15 mouse cellular contexts compared by ENCODE assay signal in the genomic region with DNA sequence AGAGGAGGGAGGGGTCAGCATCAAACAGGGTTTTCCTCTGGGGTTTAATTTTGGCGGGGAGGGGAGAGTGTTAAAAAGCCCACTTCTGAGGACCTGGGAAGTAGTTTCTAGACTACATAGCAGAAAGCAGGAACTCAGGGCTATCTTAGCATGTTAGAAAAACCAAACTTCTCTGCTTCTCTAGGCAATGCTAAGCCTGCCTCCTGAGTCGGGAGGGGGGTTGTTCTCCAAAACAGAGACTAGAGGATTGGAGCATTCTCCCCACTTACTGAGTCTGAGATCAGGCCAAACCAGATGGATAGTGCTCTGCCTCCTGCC. TPM values are rescaled to one million over a fixed set of nuclear protein-coding genes. Genes with fewer than 3 reads are reported as not detected.
A peak's percentile ranks its signal among the peaks of the same experiment; 100 is the strongest.
DNase-seq lines count a peak whose midpoint lies in the region; ATAC-seq and TF ChIP-seq lines count a peak whose summit lies in the region.
"Had no signal": no experiment of that assay in that cellular context is flagged by ENCODE, and none has a peak within 500 bp of the region (broad histone marks: within the 10 kb centered on the region; RNA-seq: fewer than 3 reads in every experiment).

No protein-coding gene starts in this region.

- WGBS in heart, embryonic 11.5 days (ENCODE audit: insufficient replicate concordance), result 6% methylated on average over 2 of the region's 2 CpGs
- WGBS in lung, embryonic 14.5 days, result 17% methylated on average over 2 of the region's 2 CpGs
- WGBS in embryonic facial prominence, embryonic 14.5 days, result 11% methylated on average over 2 of the region's 2 CpGs
- WGBS in neural tube, embryonic 13.5 days, result 21% methylated on average over 2 of the region's 2 CpGs

- peaks cover 57% of the 10 kb centered on the region for H3K27me3 ChIP-seq in heart, embryonic 11.5 days (ENCODE audit: control insufficient read depth, insufficient read depth, low read length)
- H3K27me3 ChIP-seq in lung, embryonic 14.5 days (ENCODE audit: insufficient read depth, low read length), result peaks cover 58% of the 10 kb centered on the region
- peaks cover 67% of the 10 kb centered on the region for H3K27me3 ChIP-seq in embryonic facial prominence, embryonic 14.5 days (replicated peaks; ENCODE audit: control insufficient read depth, insufficient read depth, low read length)
- peaks cover 72% of the 10 kb centered on the region for H3K27me3 ChIP-seq in neural tube, embryonic 13.5 days

- H3K9ac ChIP-seq in heart, embryonic 11.5 days (ENCODE audit: low read depth, low read length), result no peak overlapping the region
- peak overlapping the region; percentile 56; the same call in 1 of the 2 replicates for H3K9ac ChIP-seq in lung, embryonic 14.5 days
- H3K9ac ChIP-seq in embryonic facial prominence, embryonic 14.5 days (ENCODE audit: low read depth, low read length), result no peak overlapping the region
- H3K9ac ChIP-seq in neural tube, embryonic 13.5 days, result no peak overlapping the region

- H3K27ac ChIP-seq in heart, embryonic 11.5 days (ENCODE audit: low read depth, low read length), result no peak overlapping the region
- H3K27ac ChIP-seq in lung, embryonic 14.5 days (ENCODE audit: low read depth), result no peak overlapping the region
- no peak overlapping the region for H3K27ac ChIP-seq in embryonic facial prominence, embryonic 14.5 days (replicated peaks; ENCODE audit: low read depth, low read length)
- no peak overlapping the region for H3K27ac ChIP-seq in neural tube, embryonic 13.5 days (replicated peaks)

- no peak overlapping the region for H3K4me2 ChIP-seq in heart, embryonic 11.5 days
- H3K4me2 ChIP-seq in lung, embryonic 14.5 days, result peak overlapping the region; percentile 95
- peak overlapping the region; percentile 95; the same call in 1 of the 2 replicates for H3K4me2 ChIP-seq in embryonic facial prominence, embryonic 14.5 days (ENCODE audit: low read depth, low read length)
- peak overlapping the region; percentile 87; the same call in 1 of the 2 replicates for H3K4me2 ChIP-seq in neural tube, embryonic 13.5 days

- intact Hi-C loops in heart, postnatal 10 days (cut with DNase I), result no loop called here

- no peak for ATAC-seq in heart, embryonic 11.5 days (replicated peaks; ENCODE audit: insufficient number of reproducible peaks, low FRiP score, low TSS enrichment)
- no peak for ATAC-seq in lung, embryonic 14.5 days (ENCODE audit: insufficient read depth)
- ATAC-seq in embryonic facial prominence, embryonic 14.5 days (ENCODE audit: low read depth), result 0 out of 2 replicates have a peak, but pooled peaks have one; percentile 14
- ATAC-seq in neural tube, embryonic 13.5 days (ENCODE audit: low read depth), result no peak
- no peak for ATAC-seq in megakaryocyte, adult 5-6 weeks (ENCODE audit: poor library complexity, severe bottlenecking)
- ATAC-seq: forebrain, embryonic 16.5 days had no signal

- no peak for TF ChIP-seq CTCF in lung, embryonic 14.5 days (IDR thresholded peaks at IDR 0.05; ENCODE audit: low read depth)

- H3K4me3 ChIP-seq in heart, embryonic 11.5 days (ENCODE audit: low read depth, low read length), result 0 out of 2 replicates have a peak overlapping the region, but pooled peaks have one; percentile 11
- peak overlapping the region; percentile 52 for H3K4me3 ChIP-seq in lung, embryonic 14.5 days (ENCODE audit: low read depth, low read length)
- peak overlapping the region; percentile 56; the same call in 1 of the 2 replicates for H3K4me3 ChIP-seq in embryonic facial prominence, embryonic 14.5 days (ENCODE audit: low read depth, low read length)
- H3K4me3 ChIP-seq in neural tube, embryonic 13.5 days, result peak overlapping the region; percentile 49; the same call in 1 of the 2 replicates

- no peak for DNase-seq in heart, postnatal 10 days
- DNase-seq in lung, embryonic 14.5 days, result peak; percentile 41
- no peak for DNase-seq in lung, postnatal 14 days
- DNase-seq in embryonic facial prominence, embryonic 14.5 days (ENCODE audit: low spot score), result peak; percentile 13
- no peak for DNase-seq in retina, embryonic 14.5 days (ENCODE audit: low spot score)
- DNase-seq: adrenal gland, postnatal 36 days; cerebellum, adult 11 months; gastrocnemius, postnatal 10 days; kidney, postnatal 25 days; retina, postnatal 1 day; thymus, postnatal 4 days had no signal

- no peaks in the 10 kb centered on the region for H3K9me3 ChIP-seq in heart, embryonic 11.5 days (replicated peaks; ENCODE audit: control insufficient read depth, low read length)
- no peaks in the 10 kb centered on the region for H3K9me3 ChIP-seq in lung, embryonic 14.5 days (ENCODE audit: low read depth, low read length)
- no peaks in the 10 kb centered on the region for H3K9me3 ChIP-seq in embryonic facial prominence, embryonic 14.5 days (ENCODE audit: control insufficient read depth, low read length)
- H3K9me3 ChIP-seq in neural tube, embryonic 13.5 days, result no peaks in the 10 kb centered on the region

- H3K36me3 ChIP-seq in heart, embryonic 11.5 days (ENCODE audit: control insufficient read depth, insufficient read depth, low read length), result no peaks in the 10 kb centered on the region
- no peaks in the 10 kb centered on the region for H3K36me3 ChIP-seq in lung, embryonic 14.5 days (ENCODE audit: insufficient read depth)
- H3K36me3 ChIP-seq in embryonic facial prominence, embryonic 14.5 days (ENCODE audit: control insufficient read depth, insufficient read depth, low read length), result no peaks in the 10 kb centered on the region
- H3K36me3 ChIP-seq in neural tube, embryonic 13.5 days, result no peaks in the 10 kb centered on the region

- peaks cover 4% of the 10 kb centered on the region; the same call in 1 of the 2 replicates for H3K4me1 ChIP-seq in heart, embryonic 11.5 days (ENCODE audit: control insufficient read depth, insufficient read depth, low read length)
- 0 out of 2 replicates have a peak, but pooled peaks cover 5% of the 10 kb centered on the region for H3K4me1 ChIP-seq in lung, embryonic 14.5 days (ENCODE audit: insufficient read depth)
- peaks cover 9% of the 10 kb centered on the region; the same call in 1 of the 2 replicates for H3K4me1 ChIP-seq in embryonic facial prominence, embryonic 14.5 days (ENCODE audit: control insufficient read depth, insufficient read depth, low read length)
- H3K4me1 ChIP-seq in neural tube, embryonic 13.5 days (replicated peaks), result peaks cover 25% of the 10 kb centered on the region

RNA-seq across cellular contexts. Expression of gene Shisa3, which starts 1.8 kb away (rescaled TPM):
- polyA plus RNA-seq in heart, embryonic 11.5 days (2014; fragmentation: Nextera tagmentation; extraction: Ambion mirVana), result 2.0 and 2.4 TPM in 2 replicates
- total RNA-seq in heart, postnatal 10 days (2021), result under 1 TPM; 0.60 to 0.62 TPM
- polyA plus RNA-seq in lung, embryonic 14.5 days (2014; fragmentation: Nextera tagmentation; extraction: Ambion mirVana), result 4.7 and 5.5 TPM in 2 replicates
- 9.4 and 10.6 TPM in 2 replicates for polyA plus RNA-seq in embryonic facial prominence, embryonic 14.5 days (2014; fragmentation: Nextera tagmentation; extraction: Ambion mirVana)
- 4.3 and 4.5 TPM in 2 replicates for polyA plus RNA-seq in neural tube, embryonic 13.5 days (2015; fragmentation: Nextera tagmentation; extraction: Ambion mirVana)
- not detected in 2 replicates for total RNA-seq in megakaryocyte, adult 5-6 weeks (2015)
- not detected in 2 replicates for total RNA-seq in megakaryocyte, adult 5-6 weeks (2017)

Comparison
In these comparisons a context has a peak if more than half of its experiments do, and no peak if none do; other contexts are left out.
1. DNase-seq: peak in lung, embryonic 14.5 days (single experiment) and embryonic facial prominence, embryonic 14.5 days (single experiment); none in heart, postnatal 10 days (0 of 2), lung, postnatal 14 days (single experiment) and retina, embryonic 14.5 days (single experiment).
2. Peak in every context shown above with its lines, with median percentiles within 50 percentile points of each other: H3K4me3 ChIP-seq.